Mouse (Mus musculus): ENCODE measurements around the gene Med16. TPM values are rescaled to one million over a fixed set of nuclear protein-coding genes. Genes with fewer than 3 reads are reported as not detected.
A peak's percentile ranks its signal among the peaks of the same experiment; 100 is the strongest.

The Med16 gene
- polyA plus RNA-seq (2012; ENCODE audit: insufficient read depth, insufficient read length, missing spikeins) = 14.6 and 19.3 TPM in 2 replicates

GRCm38 (mm10) chr10:79908167-79909091 is at the start of gene Med16:
Med16 (minus strand) TSS chr10:79908923.
- peak within 1 kb of the TSS; percentile 90 for H3K27ac ChIP-seq (ENCODE audit: insufficient read depth, low read depth, low read length)
- TF ChIP-seq CTCF (IDR thresholded peaks at IDR 0.05; ENCODE audit: low read depth, low read length) = no peak
- no peak for TF ChIP-seq POLR2A (IDR thresholded peaks at IDR 0.05; ENCODE audit: borderline replicate concordance, low read depth, low read length)
- peaks cover 7% of the 10 kb centered on the region for H3K4me1 ChIP-seq (ENCODE audit: control insufficient read depth, insufficient read depth, low read length)
- peak within 1 kb of the TSS; percentile 88 for H3K4me3 ChIP-seq (ENCODE audit: insufficient read depth, low read length)

GRCm38 (mm10) chr10:79958140-79958816 is 49.6 kb upstream of the Med16 start:
- Histone ChIP-seq H3K4me3 (ENCODE audit: insufficient read depth, low read length) (no peak overlapping the region), H3K27ac (ENCODE audit: insufficient read depth, low read depth, low read length) (no peak overlapping the region), H3K4me1 (ENCODE audit: control insufficient read depth, insufficient read depth, low read length) (peaks cover 5% of the 10 kb centered on the region)
- TF ChIP-seq CTCF (IDR thresholded peaks at IDR 0.05; ENCODE audit: low read depth, low read length) (peak; percentile 78; the same call in 1 of the 2 replicates), POLR2A (IDR thresholded peaks at IDR 0.05; ENCODE audit: borderline replicate concordance, low read depth, low read length) (no peak)

GRCm38 (mm10) chr10:79956643-79957154 is 48.0 kb upstream of the Med16 start:
- H3K4me1 ChIP-seq (ENCODE audit: control insufficient read depth, insufficient read depth, low read length) = peaks cover 4% of the 10 kb centered on the region
- no peak for TF ChIP-seq POLR2A (IDR thresholded peaks at IDR 0.05; ENCODE audit: borderline replicate concordance, low read depth, low read length)
- no peak for TF ChIP-seq CTCF (IDR thresholded peaks at IDR 0.05; ENCODE audit: low read depth, low read length)
- H3K27ac ChIP-seq (ENCODE audit: insufficient read depth, low read depth, low read length) = no peak overlapping the region
- H3K4me3 ChIP-seq (ENCODE audit: insufficient read depth, low read length) = no peak overlapping the region

GRCm38 (mm10) chr10:79955691-79956090 is 47.0 kb upstream of the Med16 start:
- TF ChIP-seq CTCF (IDR thresholded peaks at IDR 0.05; ENCODE audit: low read depth, low read length) (no peak), POLR2A (IDR thresholded peaks at IDR 0.05; ENCODE audit: borderline replicate concordance, low read depth, low read length) (no peak)
- Histone ChIP-seq H3K4me3 (ENCODE audit: insufficient read depth, low read length) (no peak overlapping the region), H3K27ac (ENCODE audit: insufficient read depth, low read depth, low read length) (no peak overlapping the region), H3K4me1 (ENCODE audit: control insufficient read depth, insufficient read depth, low read length) (no peaks in the 10 kb centered on the region)

- Histone ChIP-seq H3K4me1 (ENCODE audit: control insufficient read depth, insufficient read depth, low read length) (no peaks in the 10 kb centered on the region), H3K4me3 (ENCODE audit: insufficient read depth, low read length) (no peak overlapping the region), H3K27ac (ENCODE audit: insufficient read depth, low read depth, low read length) (no peak overlapping the region)
- peak; percentile 57 for TF ChIP-seq CTCF (IDR thresholded peaks at IDR 0.05; ENCODE audit: low read depth, low read length)
- TF ChIP-seq POLR2A (IDR thresholded peaks at IDR 0.05; ENCODE audit: borderline replicate concordance, low read depth, low read length) = no peak
Observed at GRCm38 (mm10) chr10:79953946-79954345, 45.2 kb upstream of the Med16 start.

GRCm38 (mm10) chr10:79950661-79951060 is 41.9 kb upstream of the Med16 start:
- Histone ChIP-seq H3K27ac (ENCODE audit: insufficient read depth, low read depth, low read length) (no peak overlapping the region), H3K4me1 (ENCODE audit: control insufficient read depth, insufficient read depth, low read length) (peaks cover 6% of the 10 kb centered on the region; the same call in 1 of the 2 replicates), H3K4me3 (ENCODE audit: insufficient read depth, low read length) (no peak overlapping the region)
- TF ChIP-seq POLR2A (IDR thresholded peaks at IDR 0.05; ENCODE audit: borderline replicate concordance, low read depth, low read length) (no peak), CTCF (IDR thresholded peaks at IDR 0.05; ENCODE audit: low read depth, low read length) (no peak)

GRCm38 (mm10) chr10:79949873-79950272 is 41.1 kb upstream of the Med16 start:
- no peak overlapping the region for H3K4me3 ChIP-seq (ENCODE audit: insufficient read depth, low read length)
- no peak overlapping the region for H3K27ac ChIP-seq (ENCODE audit: insufficient read depth, low read depth, low read length)
- peaks cover 10% of the 10 kb centered on the region for H3K4me1 ChIP-seq (ENCODE audit: control insufficient read depth, insufficient read depth, low read length)
- TF ChIP-seq POLR2A (IDR thresholded peaks at IDR 0.05; ENCODE audit: borderline replicate concordance, low read depth, low read length) = no peak
- no peak for TF ChIP-seq CTCF (IDR thresholded peaks at IDR 0.05; ENCODE audit: low read depth, low read length)

GRCm38 (mm10) chr10:79947502-79947901 is 38.8 kb upstream of the Med16 start:
- Histone ChIP-seq H3K27ac (ENCODE audit: insufficient read depth, low read depth, low read length) (no peak overlapping the region), H3K4me1 (ENCODE audit: control insufficient read depth, insufficient read depth, low read length) (peaks cover 10% of the 10 kb centered on the region), H3K4me3 (ENCODE audit: insufficient read depth, low read length) (no peak overlapping the region)
- no peak for TF ChIP-seq POLR2A (IDR thresholded peaks at IDR 0.05; ENCODE audit: borderline replicate concordance, low read depth, low read length)
- TF ChIP-seq CTCF (IDR thresholded peaks at IDR 0.05; ENCODE audit: low read depth, low read length) = no peak

- H3K4me1 ChIP-seq (ENCODE audit: control insufficient read depth, insufficient read depth, low read length) = peaks cover 13% of the 10 kb centered on the region
- H3K27ac ChIP-seq (ENCODE audit: insufficient read depth, low read depth, low read length) = no peak overlapping the region
- TF ChIP-seq POLR2A (IDR thresholded peaks at IDR 0.05; ENCODE audit: borderline replicate concordance, low read depth, low read length) (no peak), CTCF (IDR thresholded peaks at IDR 0.05; ENCODE audit: low read depth, low read length) (no peak)
- H3K4me3 ChIP-seq (ENCODE audit: insufficient read depth, low read length) = no peak overlapping the region
Observed at GRCm38 (mm10) chr10:79946752-79947322, 38.1 kb upstream of the Med16 start.

Data from bone marrow macrophage, adult 2 months (primary cell).